Mouse (Mus musculus) stomach, postnatal 0 days (tissue): ENCODE measurements around the gene Smg6. TPM values are rescaled to one million over a fixed set of nuclear protein-coding genes. Genes with fewer than 3 reads are reported as not detected.

ENCODE experiments used
- ATAC-seq: fragments of 200-750 bp; cut with Nextera tagmentation; 2 replicates; pipeline ENCODE4 v1.8.0; 2017; ENCODE audit not compliant: low FRiP score, low TSS enrichment
- DNase-seq: peaks from one replicate; pipeline ENCODE4 v3.0.0-alpha.2; 2016; ENCODE audit warnings: low spot score
- H3K27ac ChIP-seq: fragments of 300-500 bp; sonication (generic); replicated peaks from 2 replicates; pipeline ENCODE4 v1.5.1; 2014; ENCODE audit warnings: mild to moderate bottlenecking, control low read depth
- H3K27me3 ChIP-seq: fragments of 300-500 bp; sonication (generic); 2 replicates; pipeline ENCODE4 v1.6.1; 2014; ENCODE audit warnings: low read length; ENCODE audit not compliant: control insufficient read depth, insufficient read depth
- H3K36me3 ChIP-seq: fragments of 300-500 bp; sonication (generic); 2 replicates; pipeline ENCODE4 v1.6.1; 2014; ENCODE audit warnings: low read length, mixed read lengths; ENCODE audit not compliant: control insufficient read depth, insufficient read depth
- H3K4me1 ChIP-seq: fragments of 300-500 bp; sonication (generic); replicated peaks from 2 replicates; pipeline ENCODE4 v1.6.1; 2014; ENCODE audit warnings: antibody characterized with exemption; ENCODE audit not compliant: control insufficient read depth, insufficient read depth
- H3K4me2 ChIP-seq: fragments of 300-500 bp; sonication (generic); replicated peaks from 2 replicates; pipeline ENCODE4 v1.6.1; 2014; ENCODE audit warnings: low read depth, mild to moderate bottlenecking, control low read depth, moderate library complexity
- H3K4me3 ChIP-seq: fragments of 300-500 bp; sonication (generic); 2 replicates; pipeline ENCODE4 v1.5.1; 2014; ENCODE audit warnings: low read depth, low read length, control low read depth
- H3K9ac ChIP-seq: fragments of 300-500 bp; sonication (generic); 2 replicates; pipeline ENCODE4 v1.6.1; 2014; ENCODE audit warnings: mild to moderate bottlenecking, low read length, control low read depth, mixed read lengths
- H3K9me3 ChIP-seq: fragments of 300-500 bp; sonication (generic); 2 replicates; pipeline ENCODE4 v1.6.1; 2016; ENCODE audit warnings: low read length; ENCODE audit not compliant: control insufficient read depth
- CTCF ChIP-seq: IDR thresholded peaks from 2 replicates; pipeline ENCODE4 v1.5.1; 2016; ENCODE audit warnings: antibody characterized with exemption, low read depth, mild to moderate bottlenecking, moderate library complexity
- EP300 ChIP-seq: optimal IDR thresholded peaks from 2 replicates; pipeline ENCODE3; 2016; ENCODE audit warnings: antibody characterized with exemption
- WGBS: fragments of 180-500 bp; shearing (Covaris S2); extraction: QIAGEN DNeasy Blood & Tissue Kit; methylation state at CpG from one replicate; pipeline ENCODE4 v1.1.7; 2014; 5-methylcytosine and 5-hydroxymethylcytosine counted together
- polyA plus RNA-seq: library from polyadenylated mRNA; unstranded; fragments of >200 nt; fragmentation: Nextera tagmentation; extraction: Ambion mirVana; gene quantifications from 2 replicates; pipeline ENCODE4 v1.2.1, GENCODE M21; 2015

The Smg6 gene
- polyA plus RNA-seq, 1 experiment from 2014 or later: 6.1 TPM

- Histone ChIP-seq H3K9me3 (no peaks in the 10 kb centered on the region), H3K4me1 (no peaks in the 10 kb centered on the region), H3K27me3 (no peaks in the 10 kb centered on the region; the same call in 1 of the 2 replicates), H3K36me3 (peaks cover 16% of the 10 kb centered on the region), H3K4me2 (peak overlapping the region; percentile 91), H3K27ac (peak overlapping the region; percentile 91), H3K4me3 (peak overlapping the region; percentile 72), H3K9ac (peak overlapping the region; percentile 80)
- DNase-seq: peak; percentile 69
- no peak for ATAC-seq
- WGBS: 12% methylated on average over 68 of the region's 68 CpGs
- TF ChIP-seq EP300: no peak
- peak; percentile 18; the same call in 1 of the 2 replicates for TF ChIP-seq CTCF
These were observed 241.4 kb downstream of the Smg6 start for GRCm38 (mm10) chr11:75166861-75167642.

DNA sequence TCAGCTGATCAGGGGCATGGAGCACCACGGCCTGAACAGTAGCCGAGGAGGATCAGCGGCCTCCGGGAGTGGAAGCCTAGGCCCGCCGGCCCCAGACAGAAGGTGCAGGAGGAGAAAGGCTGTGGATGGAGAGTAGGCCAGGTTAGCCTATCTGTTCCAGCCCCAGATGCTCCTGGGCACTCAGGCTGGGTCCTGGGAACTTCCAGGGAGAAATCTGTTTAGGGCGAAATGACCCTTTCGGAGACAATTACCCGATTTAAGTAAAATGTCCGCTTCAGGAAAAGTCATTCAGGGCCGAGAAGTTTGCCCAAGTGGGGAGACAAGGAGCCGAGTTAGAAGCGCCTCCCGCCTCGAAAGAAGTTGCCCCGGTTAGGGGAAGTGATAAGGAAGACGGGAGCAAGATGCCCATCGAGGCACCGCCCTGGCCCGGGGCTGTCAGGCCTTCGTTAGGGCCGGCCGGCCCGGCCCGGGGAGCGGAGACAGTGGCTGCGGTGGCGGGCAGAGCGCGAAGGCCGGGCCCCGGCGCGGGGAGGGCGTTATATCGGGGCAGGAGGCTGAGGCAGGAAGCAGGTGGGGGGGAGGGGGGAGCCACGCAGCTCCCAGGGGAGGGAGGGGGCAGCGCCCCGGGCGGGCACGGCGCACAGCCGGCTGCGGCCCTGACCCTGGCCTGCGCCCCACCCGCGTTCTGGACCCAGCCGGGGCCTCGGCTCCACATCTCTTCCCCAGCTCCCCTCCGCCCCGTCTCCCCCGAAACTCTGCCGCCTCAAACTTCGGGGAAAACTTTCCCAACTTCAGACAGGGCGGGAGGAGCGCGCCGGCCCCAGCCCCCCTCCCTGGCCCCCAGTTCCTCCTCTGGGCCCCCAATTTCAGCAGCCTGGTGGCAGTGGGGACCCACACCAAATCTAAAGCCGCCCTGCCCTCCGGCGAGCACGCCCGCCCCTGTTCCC lies 242.3 kb downstream of the Smg6 start:
- H3K4me1 ChIP-seq: peaks cover 3% of the 10 kb centered on the region; the same call in 1 of the 2 replicates
- no peaks in the 10 kb centered on the region for H3K9me3 ChIP-seq
- 15% methylated on average over 46 of the region's 63 CpGs for WGBS
- H3K36me3 ChIP-seq: peaks cover 9% of the 10 kb centered on the region
- peak overlapping the region; percentile 80 for H3K9ac ChIP-seq
- peak overlapping the region; percentile 91 for H3K27ac ChIP-seq
- peak; percentile 28 for DNase-seq
- TF ChIP-seq EP300 (no peak), CTCF (no peak)
- peak overlapping the region; percentile 72 for H3K4me3 ChIP-seq
- peak overlapping the region; percentile 91 for H3K4me2 ChIP-seq
- H3K27me3 ChIP-seq: no peaks in the 10 kb centered on the region; the same call in 1 of the 2 replicates
- no peak for ATAC-seq

GRCm38 (mm10) chr11:75168590-75169361 lies 243.2 kb downstream of the Smg6 start:
- H3K9me3 ChIP-seq: no peaks in the 10 kb centered on the region
- H3K4me2 ChIP-seq: peak overlapping the region; percentile 91
- TF ChIP-seq CTCF: peak; percentile 94
- no peak for TF ChIP-seq EP300
- H3K36me3 ChIP-seq: peaks cover 3% of the 10 kb centered on the region; the same call in 1 of the 2 replicates
- peak overlapping the region; percentile 91 for H3K27ac ChIP-seq
- 1% methylated on average over 80 of the region's 83 CpGs for WGBS
- peak overlapping the region; percentile 80 for H3K9ac ChIP-seq
- peaks cover 3% of the 10 kb centered on the region; the same call in 1 of the 2 replicates for H3K4me1 ChIP-seq
- DNase-seq: peak; percentile 90
- no peaks in the 10 kb centered on the region; the same call in 1 of the 2 replicates for H3K27me3 ChIP-seq
- H3K4me3 ChIP-seq: peak overlapping the region; percentile 72
- ATAC-seq: peak; percentile 39

- 3% methylated on average over 23 of the region's 23 CpGs for WGBS
- H3K4me2 ChIP-seq: peak within 1 kb of the TSS; percentile 91
- H3K36me3 ChIP-seq: no peaks in the 10 kb centered on the region; the same call in 1 of the 2 replicates
- H3K27me3 ChIP-seq: no peaks in the 10 kb centered on the region; the same call in 1 of the 2 replicates
- peak; percentile 15 for DNase-seq
- H3K4me3 ChIP-seq: peak within 1 kb of the TSS; percentile 72
- peak within 1 kb of the TSS; percentile 91 for H3K27ac ChIP-seq
- peak within 1 kb of the TSS; percentile 80 for H3K9ac ChIP-seq
- H3K9me3 ChIP-seq: no peaks in the 10 kb centered on the region
- no peak for ATAC-seq
- peaks cover 3% of the 10 kb centered on the region; the same call in 1 of the 2 replicates for H3K4me1 ChIP-seq
- TF ChIP-seq EP300 (no peak), CTCF (no peak)
These were observed 243.9 kb downstream of the Smg6 start, which contains the start of gene Hic1 for GRCm38 (mm10) chr11:75169405-75170080. Hic1 (minus strand) TSS chr11:75169519.
